Comparison of ENCODE assay signal across 14 mouse cellular contexts in the genomic region with DNA sequence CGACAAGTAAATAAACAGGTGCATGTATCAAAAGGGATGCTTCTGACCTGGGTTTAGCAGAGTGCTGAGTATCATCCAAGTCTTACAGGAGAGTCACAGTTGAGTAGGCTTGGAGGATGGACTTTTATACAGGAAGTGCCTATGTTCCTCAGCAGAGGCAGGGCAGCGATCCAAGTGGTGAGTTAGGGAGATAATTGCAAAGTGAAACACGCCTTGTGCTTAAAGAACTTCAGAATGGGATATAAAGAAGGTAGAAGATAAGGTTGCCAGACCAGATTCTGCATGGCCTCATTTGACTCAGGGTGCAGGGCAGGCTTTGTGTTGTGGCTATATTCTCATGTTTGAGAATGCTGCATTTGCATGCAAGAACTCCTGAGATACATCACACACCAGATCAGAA.
"Had no signal": no experiment of that assay in that cellular context is flagged by ENCODE, and none has a peak within 500 bp of the region (broad histone marks: within the 10 kb centered on the region; RNA-seq: fewer than 3 reads in every experiment).

No protein-coding gene starts in this region.

- H3K36me3 ChIP-seq: limb, embryonic 13.5 days; midbrain, embryonic 15.5 days; neural tube, embryonic 12.5 days; stomach, embryonic 15.5 days had no signal

- H3K27ac ChIP-seq: kidney, postnatal 0 days; limb, embryonic 13.5 days; liver, embryonic 14.5 days; midbrain, embryonic 15.5 days; neural tube, embryonic 12.5 days; stomach, embryonic 15.5 days had no signal

- H3K27me3 ChIP-seq: limb, embryonic 13.5 days; midbrain, embryonic 15.5 days; neural tube, embryonic 12.5 days; stomach, embryonic 15.5 days had no signal

- H3K4me1 ChIP-seq: limb, embryonic 13.5 days; midbrain, embryonic 15.5 days; neural tube, embryonic 12.5 days; stomach, embryonic 15.5 days had no signal

- H3K9ac ChIP-seq: limb, embryonic 13.5 days; liver, embryonic 14.5 days; midbrain, embryonic 15.5 days; neural tube, embryonic 12.5 days; stomach, embryonic 15.5 days had no signal

- DNase-seq: layer of hippocampus, adult 9-11 months; left cerebral cortex, postnatal 4 days; lung, adult 2 months; lung, postnatal 36 days; retina, postnatal 1 day; right cerebral cortex, postnatal 4 days; thymus, adult 2 months; thymus, postnatal 25 days had no signal

- H3K9me3 ChIP-seq: limb, embryonic 13.5 days; midbrain, embryonic 15.5 days; neural tube, embryonic 12.5 days; stomach, embryonic 15.5 days had no signal

- H3K4me3 ChIP-seq: limb, embryonic 13.5 days; midbrain, embryonic 15.5 days; neural tube, embryonic 12.5 days; stomach, embryonic 15.5 days had no signal
